Mouse (Mus musculus): ENCODE data around the gene Paqr7.

DNA sequence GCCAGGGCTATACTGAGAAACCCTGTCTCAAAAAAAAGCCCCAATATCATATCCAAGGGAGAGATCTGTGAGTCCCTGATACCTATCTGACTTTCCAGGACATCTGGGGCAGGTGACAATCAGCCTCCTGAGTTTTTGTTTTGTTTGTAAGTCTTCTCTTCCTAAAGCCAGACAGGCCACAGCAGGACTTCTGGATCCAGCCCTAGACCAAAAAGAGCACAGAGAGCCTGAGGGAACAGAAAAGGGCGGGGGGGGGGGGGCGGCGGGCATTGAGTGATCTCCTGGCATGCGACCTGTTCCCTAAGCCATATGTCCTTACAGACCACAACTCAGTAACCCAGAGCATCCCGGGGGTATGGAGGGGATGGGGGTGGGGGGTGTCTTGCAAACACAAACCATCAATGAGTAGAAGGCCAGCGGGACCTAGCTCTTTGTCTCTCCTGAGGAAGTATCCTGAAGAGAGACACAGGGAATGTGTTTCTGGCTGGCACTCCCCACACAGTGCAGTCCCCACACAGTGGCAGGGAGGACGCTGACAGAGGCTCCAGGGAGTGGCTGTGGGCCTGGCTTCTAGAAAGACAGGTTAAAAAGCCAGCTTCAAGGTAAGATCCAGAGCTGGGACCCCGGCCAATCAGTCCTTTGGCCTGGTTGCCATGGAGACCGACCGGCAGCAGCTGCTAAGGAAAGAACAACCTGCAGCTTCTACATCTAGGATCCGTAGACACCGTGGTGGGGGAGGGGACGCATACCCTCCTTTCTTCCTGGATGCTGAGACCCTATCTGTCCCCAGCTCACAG is 46.7 kb upstream of the Paqr7 start:
- TF ChIP-seq POLR2A (IDR thresholded peaks at IDR 0.05; ENCODE audit: low read depth, low read length) (no peak), CTCF (conservative IDR thresholded peaks at IDR 0.05; ENCODE audit: insufficient read depth, insufficient read length, low read depth, low read length) (no peak)

Data from kidney, adult 2 months (tissue).